Mouse (Mus musculus) C2C12 (cell line): Measurements from ENCODE around the gene Fndc7. TPM values are rescaled to one million over a fixed set of nuclear protein-coding genes. Genes with fewer than 3 reads are reported as not detected.

ENCODE experiments used
- H3K27me3 ChIP-seq: one replicate; pipeline ENCODE4 v1.6.1; 2011; ENCODE audit not compliant: control insufficient read depth, insufficient read depth, insufficient read length
- H3K36me3 ChIP-seq: one replicate; pipeline ENCODE4 v1.6.1; 2011; ENCODE audit not compliant: control insufficient read depth, insufficient read depth
- H3K4me3 ChIP-seq: one replicate; pipeline ENCODE4 v1.5.1; 2011; ENCODE audit warnings: mild to moderate bottlenecking, control low read depth; ENCODE audit not compliant: poor library complexity, insufficient read depth, severe bottlenecking
- H3K79me2 ChIP-seq: one replicate; pipeline ENCODE4 v1.6.1; 2011; ENCODE audit not compliant: control insufficient read depth, insufficient read depth
- H3K79me3 ChIP-seq: one replicate; pipeline ENCODE4 v1.6.1; 2011; ENCODE audit warnings: low read depth, control low read depth
- H3ac ChIP-seq: one replicate; pipeline ENCODE3; 2011; ENCODE audit warnings: low read depth; ENCODE audit not compliant: control insufficient read depth, insufficient read length
- CEBPB ChIP-seq: IDR thresholded peaks from one replicate; pipeline ENCODE4 v1.6.1; 2011; ENCODE audit warnings: low read depth, mild to moderate bottlenecking, control low read depth, moderate library complexity
- CTCF ChIP-seq: IDR thresholded peaks from one replicate; pipeline ENCODE4 v1.5.1; 2011; ENCODE audit not compliant: control insufficient read depth, insufficient read depth, insufficient read length
- FOSL1 ChIP-seq: IDR thresholded peaks from one replicate; pipeline ENCODE4 v1.8.0; 2011; ENCODE audit warnings: mild to moderate bottlenecking, low read length; ENCODE audit not compliant: poor library complexity, insufficient read depth, severe bottlenecking
- MAX ChIP-seq: IDR thresholded peaks from one replicate; pipeline ENCODE4 v1.6.1; 2011; ENCODE audit warnings: mild to moderate bottlenecking, control low read depth
- MYOD1 ChIP-seq: IDR thresholded peaks from one replicate; pipeline ENCODE4 v1.6.1; 2011; ENCODE audit warnings: low read depth; ENCODE audit not compliant: control insufficient read depth, insufficient read length
- MYOG ChIP-seq: IDR thresholded peaks from one replicate; pipeline ENCODE4 v1.6.1; 2011; ENCODE audit not compliant: control insufficient read depth, insufficient read length; ENCODE audit errors: extremely low read depth
- USF1 ChIP-seq: IDR thresholded peaks from one replicate; pipeline ENCODE4 v1.6.1; 2011; ENCODE audit warnings: low read depth, mild to moderate bottlenecking, control low read depth, moderate library complexity
- polyA plus RNA-seq: library from polyadenylated mRNA; unstranded; fragments of >200 nt; fragmentation: generic; extraction: Trizol; gene quantifications from one replicate; pipeline ENCODE4 v1.2.1, GENCODE M21; 2012; ENCODE audit warnings: missing spikeins

The Fndc7 gene
- polyA plus RNA-seq, 1 experiment: 0.01 TPM

DNA sequence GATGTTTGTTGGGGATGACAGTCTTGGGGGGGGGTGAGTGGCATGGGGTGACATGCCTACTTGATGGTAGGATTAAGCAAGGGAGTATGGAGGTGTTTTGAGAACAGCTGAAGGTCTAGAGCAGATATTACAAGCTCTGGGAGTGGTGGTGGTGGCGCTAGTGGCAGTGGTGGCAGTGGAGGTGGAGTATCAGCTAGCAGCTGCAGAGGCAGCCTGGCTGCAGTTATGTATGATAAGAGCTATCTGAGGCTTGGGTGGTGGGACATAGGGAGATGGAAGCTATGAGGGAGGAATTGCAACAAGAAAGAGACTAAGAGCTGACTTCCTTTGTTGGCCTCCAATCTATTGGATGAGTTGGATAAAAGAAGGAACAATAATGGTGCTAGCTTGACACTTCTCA, 32.0 kb upstream of the Fndc7 start:
- H3K27me3 ChIP-seq: no peaks in the 10 kb centered on the region
- H3K79me3 ChIP-seq: no peaks in the 10 kb centered on the region
- H3K4me3 ChIP-seq: no peak overlapping the region
- TF ChIP-seq FOSL1 (no peak), CTCF (no peak), CEBPB (no peak), MYOD1 (no peak), MAX (no peak), MYOG (no peak), USF1 (no peak)
- H3K79me2 ChIP-seq: no peaks in the 10 kb centered on the region
- H3K36me3 ChIP-seq: no peaks in the 10 kb centered on the region
- no peak overlapping the region for H3ac ChIP-seq

GRCm38 (mm10) chr3:108920442-108921070, 30.7 kb upstream of the Fndc7 start:
- no peaks in the 10 kb centered on the region for H3K27me3 ChIP-seq
- no peak overlapping the region for H3K4me3 ChIP-seq
- no peaks in the 10 kb centered on the region for H3K79me2 ChIP-seq
- TF ChIP-seq USF1 (no peak), FOSL1 (no peak), CTCF (no peak), MAX (no peak), MYOG (no peak), CEBPB (no peak), MYOD1 (no peak)
- H3K79me3 ChIP-seq: no peaks in the 10 kb centered on the region
- no peaks in the 10 kb centered on the region for H3K36me3 ChIP-seq
- H3ac ChIP-seq: no peak overlapping the region

- H3K27me3 ChIP-seq: no peaks in the 10 kb centered on the region
- no peak overlapping the region for H3K4me3 ChIP-seq
- H3ac ChIP-seq: no peak overlapping the region
- TF ChIP-seq MYOD1 (no peak), MAX (no peak), CTCF (no peak), MYOG (no peak), USF1 (no peak), FOSL1 (no peak), CEBPB (no peak)
- H3K36me3 ChIP-seq: no peaks in the 10 kb centered on the region
- no peaks in the 10 kb centered on the region for H3K79me2 ChIP-seq
- H3K79me3 ChIP-seq: no peaks in the 10 kb centered on the region
Measured at GRCm38 (mm10) chr3:108918852-108919251, 29.0 kb upstream of the Fndc7 start.

GRCm38 (mm10) chr3:108917986-108918385, 28.2 kb upstream of the Fndc7 start:
- Histone ChIP-seq H3K27me3 (no peaks in the 10 kb centered on the region), H3K36me3 (no peaks in the 10 kb centered on the region), H3K79me2 (no peaks in the 10 kb centered on the region), H3ac (no peak overlapping the region), H3K4me3 (no peak overlapping the region), H3K79me3 (no peaks in the 10 kb centered on the region)
- TF ChIP-seq MYOG (no peak), USF1 (no peak), CTCF (no peak), CEBPB (no peak), MAX (no peak), FOSL1 (no peak), MYOD1 (no peak)

DNA sequence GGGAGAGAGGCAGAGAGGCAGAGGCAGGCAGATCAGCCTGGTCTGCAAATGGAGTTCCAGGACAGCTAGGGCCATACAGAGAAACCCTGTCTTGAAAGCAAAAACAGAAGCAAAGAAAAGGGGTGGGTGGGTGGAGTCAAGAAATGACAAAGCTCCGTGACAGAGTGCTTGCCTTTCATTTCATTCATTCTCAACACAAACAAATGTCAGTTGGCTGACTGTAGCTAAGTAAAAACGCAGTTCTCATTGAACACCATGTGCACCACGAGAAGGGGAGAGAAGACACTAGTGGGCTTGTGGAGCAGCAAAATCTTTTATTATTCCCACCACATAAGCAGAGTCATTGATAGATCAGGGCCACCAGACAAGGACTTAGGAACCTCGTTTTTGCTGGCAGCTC, 27.0 kb upstream of the Fndc7 start:
- H3K79me3 ChIP-seq: no peaks in the 10 kb centered on the region
- peaks cover 7% of the 10 kb centered on the region for H3K79me2 ChIP-seq
- H3K4me3 ChIP-seq: no peak overlapping the region
- TF ChIP-seq MYOD1 (no peak), MYOG (no peak), MAX (no peak)
- no peaks in the 10 kb centered on the region for H3K36me3 ChIP-seq
- no peak overlapping the region for H3ac ChIP-seq
- no peaks in the 10 kb centered on the region for H3K27me3 ChIP-seq

DNA sequence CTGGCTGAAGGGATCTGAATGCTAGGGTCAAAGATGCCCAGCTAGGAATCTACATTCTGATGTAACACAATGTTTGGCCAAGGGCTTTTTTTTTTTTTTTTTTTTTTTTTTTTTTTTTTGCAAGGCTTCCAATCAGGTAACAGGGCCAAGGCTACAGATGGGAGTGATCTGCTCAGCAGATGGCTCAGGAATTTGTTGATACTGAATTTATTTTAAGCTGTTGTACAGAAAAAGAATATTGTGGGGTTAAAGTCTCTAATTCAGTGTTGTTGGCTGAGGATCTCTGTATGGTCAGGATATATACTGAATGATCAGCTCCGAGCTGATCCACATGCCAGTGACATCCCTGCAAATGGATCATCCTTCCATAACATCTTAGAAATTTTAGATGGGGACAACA, 26.2 kb upstream of the Fndc7 start:
- Histone ChIP-seq H3K79me3 (peaks cover 4% of the 10 kb centered on the region), H3K79me2 (peaks cover 15% of the 10 kb centered on the region), H3K4me3 (no peak overlapping the region), H3ac (no peak overlapping the region), H3K36me3 (no peaks in the 10 kb centered on the region), H3K27me3 (no peaks in the 10 kb centered on the region)
- TF ChIP-seq FOSL1 (no peak), CTCF (no peak), MYOD1 (no peak), MYOG (no peak), MAX (no peak), USF1 (no peak), CEBPB (no peak)
